Mouse (Mus musculus) lung, postnatal 0 days (tissue): Measurements from ENCODE around the gene Gjb1. TPM values are rescaled to one million over a fixed set of nuclear protein-coding genes. Genes with fewer than 3 reads are reported as not detected.
"Not testable (repeated sequence)": the region's sequence is repeated elsewhere in the genome, so short reads cannot be mapped to it uniquely, and the experiment has no call there.

Source experiments
- ATAC-seq: fragments of 200-750 bp; cut with Nextera tagmentation; 2 replicates; pipeline ENCODE4 v1.8.0; 2017; ENCODE audit warnings: moderate library complexity
- DNase-seq: peaks from one replicate; pipeline ENCODE4 v3.0.0-alpha.2; 2016; ENCODE audit warnings: low spot score
- H3K27ac ChIP-seq: fragments of 300-500 bp; sonication (generic); 2 replicates; pipeline ENCODE4 v1.5.1; 2014; ENCODE audit warnings: antibody characterized with exemption, mild to moderate bottlenecking, low read length, mixed read lengths
- H3K27me3 ChIP-seq: fragments of 300-500 bp; sonication (generic); replicated peaks from 2 replicates; pipeline ENCODE4 v1.6.1; 2014; ENCODE audit warnings: low read length, mixed read lengths; ENCODE audit not compliant: insufficient read depth
- H3K36me3 ChIP-seq: fragments of 300-500 bp; sonication (generic); 2 replicates; pipeline ENCODE4 v1.6.1; 2014; ENCODE audit warnings: low read length, mixed read lengths; ENCODE audit not compliant: insufficient read depth
- H3K4me1 ChIP-seq: fragments of 300-500 bp; sonication (generic); 2 replicates; pipeline ENCODE4 v1.6.1; 2014; ENCODE audit warnings: antibody characterized with exemption, low read depth, low read length, mixed read lengths; ENCODE audit not compliant: insufficient read depth
- H3K4me2 ChIP-seq: fragments of 300-500 bp; sonication (generic); replicated peaks from 2 replicates; pipeline ENCODE4 v1.6.1; 2014; ENCODE audit warnings: low read depth, mild to moderate bottlenecking, low read length, moderate library complexity, mixed read lengths
- H3K4me3 ChIP-seq: fragments of 300-500 bp; sonication (generic); 2 replicates; pipeline ENCODE4 v1.5.1; 2014; ENCODE audit warnings: low read depth, low read length
- H3K9ac ChIP-seq: fragments of 300-500 bp; sonication (generic); replicated peaks from 2 replicates; pipeline ENCODE4 v1.6.1; 2014; ENCODE audit warnings: low read depth, mild to moderate bottlenecking
- H3K9me3 ChIP-seq: fragments of 300-500 bp; sonication (generic); 2 replicates; pipeline ENCODE4 v1.6.1; 2016; ENCODE audit warnings: low read length, mixed read lengths
- CTCF ChIP-seq: IDR thresholded peaks from 2 replicates; pipeline ENCODE4 v1.5.1; 2016; ENCODE audit warnings: antibody characterized with exemption, mild to moderate bottlenecking
- EP300 ChIP-seq: IDR thresholded peaks from 2 replicates; pipeline ENCODE4 v1.6.1; 2016; ENCODE audit warnings: antibody characterized with exemption, mild to moderate bottlenecking, control low read depth
- WGBS: fragments of 180-500 bp; shearing (Covaris S2); extraction: QIAGEN DNeasy Blood & Tissue Kit; methylation state at CpG from one replicate; pipeline ENCODE4 v1.1.7; 2014; 5-methylcytosine and 5-hydroxymethylcytosine counted together
- polyA plus RNA-seq: library from polyadenylated mRNA; unstranded; fragments of >200 nt; fragmentation: Nextera tagmentation; extraction: Ambion mirVana; gene quantifications from 2 replicates; pipeline ENCODE4 v1.2.1, GENCODE M21; 2015

Gene Gjb1
- polyA plus RNA-seq, 1 experiment from 2014 or later = 2.0 TPM

DNA sequence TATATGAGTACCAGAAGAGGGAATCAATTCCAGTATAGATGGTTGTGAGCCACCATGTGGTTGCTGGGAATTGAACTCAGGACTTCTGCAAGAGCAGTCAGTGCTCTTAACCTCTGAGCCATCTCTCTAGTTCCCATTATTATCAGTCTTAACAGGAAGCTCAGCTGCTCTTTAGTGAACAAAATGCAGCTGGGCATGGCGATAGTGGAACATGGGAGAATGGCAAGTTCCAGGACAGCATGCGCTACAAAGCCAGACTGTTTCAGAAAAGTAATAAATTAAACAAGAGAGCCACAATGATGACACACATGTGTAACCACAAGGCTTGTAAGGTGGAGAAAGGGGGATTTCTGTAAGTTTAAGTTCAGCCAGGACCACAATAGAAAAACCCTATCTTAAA is 30.7 kb upstream of the Gjb1 start:
- H3K4me1 ChIP-seq = no peaks in the 10 kb centered on the region
- 88% methylated on average over 2 of the region's 2 CpGs for WGBS
- TF ChIP-seq EP300 (no peak), CTCF (no peak)

DNA sequence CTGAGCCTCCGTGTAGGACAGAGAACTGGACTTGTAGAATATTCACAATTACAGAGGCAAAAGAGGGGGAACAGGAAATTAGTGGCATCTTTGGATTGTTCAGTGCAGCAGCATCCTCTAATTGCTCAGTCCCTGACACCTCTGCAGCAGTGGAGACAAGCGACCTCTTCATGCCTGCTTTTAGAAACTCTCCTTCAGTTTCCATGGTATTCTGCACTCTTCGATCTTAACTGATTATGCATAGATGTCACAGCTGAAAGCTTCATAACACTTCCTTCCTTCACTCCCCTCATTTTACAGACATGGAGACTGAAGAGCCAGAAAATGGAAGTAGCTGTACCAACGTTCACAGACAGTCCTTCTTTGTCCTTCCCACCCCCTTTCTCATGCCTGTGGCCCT is 29.7 kb upstream of the Gjb1 start:
- TF ChIP-seq EP300 (no peak), CTCF (no peak)
- Histone ChIP-seq H3K9me3 (no peaks in the 10 kb centered on the region), H3K36me3 (no peaks in the 10 kb centered on the region), H3K9ac (no peak overlapping the region), H3K27me3 (no peaks in the 10 kb centered on the region), H3K27ac (no peak overlapping the region), H3K4me3 (no peak overlapping the region), H3K4me1 (no peaks in the 10 kb centered on the region), H3K4me2 (no peak overlapping the region)
- DNase-seq (no peak), ATAC-seq (no peak)
- WGBS = 35% methylated on average over 4 of the region's 4 CpGs

More for the DNA sequence above, 30.7 kb upstream of the Gjb1 start:
- Histone ChIP-seq H3K27me3 (no peaks in the 10 kb centered on the region), H3K4me2 (no peak overlapping the region), H3K36me3 (no peaks in the 10 kb centered on the region), H3K9ac (no peak overlapping the region), H3K27ac (no peak overlapping the region), H3K9me3 (no peaks in the 10 kb centered on the region), H3K4me3 (no peak overlapping the region)
- no peak for DNase-seq
- ATAC-seq = no peak

GRCm38 (mm10) chrX:101351188-101351587 is 25.0 kb upstream of the Gjb1 start:
- Histone ChIP-seq H3K4me1 (no peaks in the 10 kb centered on the region), H3K27ac (no peak overlapping the region), H3K27me3 (no peaks in the 10 kb centered on the region), H3K9me3 (no peaks in the 10 kb centered on the region), H3K4me2 (no peak overlapping the region), H3K36me3 (no peaks in the 10 kb centered on the region), H3K4me3 (no peak overlapping the region), H3K9ac (no peak overlapping the region)
- no peak for TF ChIP-seq EP300
- no peak for TF ChIP-seq CTCF
- no peak for DNase-seq
- ATAC-seq = no peak
- 18% methylated on average over 4 of the region's 4 CpGs for WGBS

DNA sequence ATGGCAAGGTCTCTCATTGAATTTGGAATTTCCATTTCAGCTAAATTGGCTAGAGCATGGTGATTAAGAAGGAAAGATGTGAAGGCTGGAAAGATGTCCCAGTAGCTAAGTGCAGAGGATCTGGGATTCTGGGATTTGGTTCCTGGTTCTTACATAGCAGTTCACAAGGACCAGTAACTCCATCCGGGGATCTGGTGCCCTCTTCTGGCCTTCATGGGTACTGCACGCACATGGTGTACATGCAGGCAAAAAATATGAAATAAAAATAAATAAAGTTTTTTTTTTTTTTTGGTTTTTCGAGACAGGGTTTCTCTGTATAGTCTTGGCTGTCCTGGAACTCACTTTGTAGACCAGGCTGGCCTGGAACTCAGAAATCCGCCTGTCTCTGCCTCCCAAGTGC is 17.3 kb upstream of the Gjb1 start:
- 54% methylated on average over 3 of the region's 4 CpGs for WGBS
- H3K4me2 ChIP-seq, DNase-seq, H3K4me3 ChIP-seq, H3K4me1 ChIP-seq, H3K27ac ChIP-seq, H3K36me3 ChIP-seq, H3K9me3 ChIP-seq, ATAC-seq, H3K9ac ChIP-seq, H3K27me3 ChIP-seq: not testable (repeated sequence)
- TF ChIP-seq CTCF = peak; percentile 24; the same call in 1 of the 2 replicates

DNA sequence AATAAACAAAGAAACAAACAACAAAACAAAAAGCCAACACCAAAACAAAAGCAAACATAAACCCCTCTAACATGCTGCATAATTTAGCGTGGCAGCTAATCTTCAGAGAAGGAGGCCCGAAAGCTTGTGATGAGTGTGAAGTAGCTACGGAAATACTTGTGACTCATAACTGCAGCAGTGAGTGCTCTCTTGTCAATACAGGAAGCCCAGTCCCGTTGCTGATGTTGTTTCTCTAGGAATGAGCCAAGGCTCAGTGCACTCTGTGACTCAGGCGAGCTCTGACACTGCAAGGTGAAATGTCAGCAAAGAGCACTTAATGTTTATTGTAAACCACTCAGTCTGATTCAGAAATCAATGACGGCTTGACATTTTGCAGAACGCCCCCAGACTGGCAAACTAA is 7.2 kb upstream of the Gjb1 start:
- DNase-seq = peak; percentile 35
- 35% methylated on average over 7 of the region's 7 CpGs for WGBS
- H3K27me3 ChIP-seq = no peaks in the 10 kb centered on the region
- no peak overlapping the region for H3K27ac ChIP-seq
- no peak overlapping the region for H3K4me3 ChIP-seq
- peak; percentile 38; the same call in 1 of the 2 replicates for ATAC-seq
- no peak overlapping the region for H3K9ac ChIP-seq
- H3K4me1 ChIP-seq = no peaks in the 10 kb centered on the region
- no peak overlapping the region for H3K4me2 ChIP-seq
- H3K9me3 ChIP-seq = no peaks in the 10 kb centered on the region
- no peak for TF ChIP-seq EP300
- TF ChIP-seq CTCF = no peak
- no peaks in the 10 kb centered on the region for H3K36me3 ChIP-seq

- H3K4me2 ChIP-seq = no peak overlapping the region
- no peak for ATAC-seq
- DNase-seq = no peak
- TF ChIP-seq CTCF (no peak), EP300 (no peak)
- no peak overlapping the region for H3K9ac ChIP-seq
- H3K36me3 ChIP-seq = no peaks in the 10 kb centered on the region
- no peaks in the 10 kb centered on the region for H3K27me3 ChIP-seq
- WGBS = 80% methylated on average over 3 of the region's 3 CpGs
- H3K27ac ChIP-seq = no peak overlapping the region
- H3K9me3 ChIP-seq = no peaks in the 10 kb centered on the region
- no peak overlapping the region for H3K4me3 ChIP-seq
- no peaks in the 10 kb centered on the region for H3K4me1 ChIP-seq
These were observed 5.6 kb upstream of the Gjb1 start for GRCm38 (mm10) chrX:101370573-101370972.

DNA sequence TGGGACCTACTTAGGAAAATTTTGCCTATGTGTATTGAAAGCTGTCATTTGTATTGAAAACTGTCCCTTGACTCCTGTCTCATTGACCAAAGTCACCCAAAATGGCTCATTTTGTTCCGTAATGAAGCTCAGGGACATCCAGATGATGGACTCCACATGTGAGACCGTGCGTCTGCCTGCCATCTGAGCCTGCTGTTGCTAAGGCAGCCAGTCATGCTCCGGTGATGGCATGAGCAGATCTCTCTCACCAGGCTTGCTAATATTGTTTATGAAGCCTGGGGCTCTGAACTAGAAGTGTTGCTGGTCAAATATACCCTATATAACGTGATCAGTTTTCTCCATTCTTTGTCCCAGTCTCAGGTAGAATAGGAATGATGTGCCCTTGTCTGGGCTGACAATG is 3.2 kb upstream of the Gjb1 start:
- DNase-seq (no peak), ATAC-seq (no peak)
- no peak for TF ChIP-seq CTCF
- Histone ChIP-seq H3K9me3 (no peaks in the 10 kb centered on the region), H3K36me3 (no peaks in the 10 kb centered on the region), H3K9ac (no peak overlapping the region), H3K4me3 (no peak overlapping the region), H3K27me3 (no peaks in the 10 kb centered on the region), H3K27ac (no peak overlapping the region), H3K4me1 (no peaks in the 10 kb centered on the region), H3K4me2 (no peak overlapping the region)
- 66% methylated on average over 5 of the region's 5 CpGs for WGBS
